Mouse (Mus musculus): ENCODE measurements around the gene Tmem86a.

DNA sequence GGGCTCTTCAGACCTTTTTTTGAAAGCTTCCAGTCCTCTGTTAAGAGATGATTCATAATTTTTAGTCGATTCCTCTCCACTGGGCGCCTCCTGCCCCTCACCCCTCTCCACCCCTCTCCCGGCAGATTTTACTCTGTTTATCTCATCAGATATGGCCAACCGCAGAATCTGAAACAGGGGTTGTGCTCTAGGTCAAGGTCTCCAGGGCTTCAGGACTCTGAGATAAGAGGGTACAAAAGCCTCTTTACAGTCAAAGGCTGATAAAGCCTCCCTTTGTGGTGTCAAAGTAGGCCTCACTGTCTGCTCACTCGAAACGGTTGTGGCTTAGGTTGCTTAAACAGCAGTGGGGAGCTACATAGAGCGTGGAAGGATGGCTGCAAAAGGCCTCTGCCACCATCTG is 8.9 kb downstream of the Tmem86a start:
- TF ChIP-seq CTCF (IDR thresholded peaks at IDR 0.05): no peak
- no peak for TF ChIP-seq POLR2A (IDR thresholded peaks at IDR 0.05; ENCODE audit: insufficient read depth, low read depth, low read length)

All from heart, adult 2 months (tissue).